Comparison of ENCODE assay signal across 16 mouse cellular contexts in genomic region chr12:16434739-16435138, GRCm38 (mm10).
DNase-seq lines count a peak whose midpoint lies in the region; TF ChIP-seq lines count a peak whose summit lies in the region.
"Had no signal": no experiment of that assay in that cellular context is flagged by ENCODE, and none has a peak within 500 bp of the region (broad histone marks: within the 10 kb centered on the region; RNA-seq: fewer than 3 reads in every experiment).

No protein-coding gene starts in this region.

- no peaks in the 10 kb centered on the region for H3K4me1 ChIP-seq in kidney, adult 2 months (ENCODE audit: control insufficient read depth, insufficient read depth, low read length)
- no peaks in the 10 kb centered on the region for H3K4me1 ChIP-seq in limb, embryonic 10.5 days
- H3K4me1 ChIP-seq: embryonic facial prominence, embryonic 13.5 days; stomach, embryonic 15.5 days had no signal

- TF ChIP-seq CTCF in kidney, adult 2 months (conservative IDR thresholded peaks at IDR 0.05; ENCODE audit: insufficient read depth, insufficient read length, low read depth, low read length), result no peak

- no peak overlapping the region for H3K4me3 ChIP-seq in kidney, adult 2 months (ENCODE audit: insufficient read depth, low read depth, low read length)
- no peak overlapping the region for H3K4me3 ChIP-seq in limb, embryonic 10.5 days
- H3K4me3 ChIP-seq: embryonic facial prominence, embryonic 13.5 days; stomach, embryonic 15.5 days had no signal

- TF ChIP-seq POLR2A in kidney, adult 2 months (IDR thresholded peaks at IDR 0.05; ENCODE audit: low read depth, low read length), result no peak

- peak; percentile 4 for DNase-seq in kidney, adult 2 months
- DNase-seq in kidney, postnatal 14 days, result no peak
- DNase-seq in Muller cell, postnatal 12 days (ENCODE audit: inconsistent ontology term), result peak; percentile 82
- DNase-seq in cerebellum, adult 11 months, result peak; percentile 57
- DNase-seq in cerebellum, postnatal 4 days (ENCODE audit: low spot score in 2 of 2), result peak; percentile 33 to 81
- no peak for DNase-seq in heart, adult 18-20 months
- DNase-seq in limb, embryonic 10.5 days (ENCODE audit: low spot score), result no peak
- DNase-seq: adrenal gland, adult 8-10 months; heart, postnatal 14 days; kidney, adult 8-10 months; lung, postnatal 36 days; thymus, postnatal 36 days had no signal

- no peaks in the 10 kb centered on the region for H3K27me3 ChIP-seq in kidney, adult 2 months (replicated peaks; ENCODE audit: control insufficient read depth, insufficient read depth, low read length)
- H3K27me3 ChIP-seq in limb, embryonic 10.5 days (ENCODE audit: low read depth, poor library complexity, severe bottlenecking), result no peaks in the 10 kb centered on the region
- H3K27me3 ChIP-seq: CH12.LX; embryonic facial prominence, embryonic 13.5 days; stomach, embryonic 15.5 days had no signal

- WGBS in kidney, adult 2 months, result 53% methylated on average over 1 of the region's 1 CpGs
- WGBS in limb, embryonic 10.5 days, result 87% methylated on average over 1 of the region's 1 CpGs

- no peak overlapping the region for H3K27ac ChIP-seq in kidney, adult 2 months (ENCODE audit: insufficient read depth, low read depth, low read length)
- H3K27ac ChIP-seq in limb, embryonic 10.5 days, result no peak overlapping the region
- H3K27ac ChIP-seq: embryonic facial prominence, embryonic 13.5 days; liver, embryonic 14.5 days; stomach, embryonic 15.5 days had no signal

- no peaks in the 10 kb centered on the region for H3K36me3 ChIP-seq in kidney, adult 2 months (ENCODE audit: control insufficient read depth, insufficient read depth, low read length)
- H3K36me3 ChIP-seq in limb, embryonic 10.5 days, result no peaks in the 10 kb centered on the region
- H3K36me3 ChIP-seq: embryonic facial prominence, embryonic 13.5 days; stomach, embryonic 15.5 days had no signal

- no peaks in the 10 kb centered on the region for H3K9me3 ChIP-seq in limb, embryonic 10.5 days (replicated peaks)
- H3K9me3 ChIP-seq: stomach, embryonic 15.5 days had no signal

Comparison
In these comparisons a context has a peak if more than half of its experiments do, and no peak if none do; other contexts are left out.
1. DNase-seq: peak in kidney, adult 2 months (single experiment), Muller cell, postnatal 12 days (single experiment), cerebellum, adult 11 months (single experiment) and cerebellum, postnatal 4 days (2 of 2); none in kidney, postnatal 14 days (single experiment), heart, adult 18-20 months (0 of 2) and limb, embryonic 10.5 days (single experiment).